Comparison of ENCODE assay signal across 27 mouse cellular contexts in genomic region chr8:48884270-48884669, GRCm38 (mm10).
"Had no signal": no experiment of that assay in that cellular context is flagged by ENCODE, and none has a peak within 500 bp of the region (broad histone marks: within the 10 kb centered on the region; RNA-seq: fewer than 3 reads in every experiment).

No protein-coding gene starts in this region.

- DNase-seq: cerebellum, adult 2 months; cerebellum, adult 8-10 months; cerebellum, adult 9-10 months; cerebellum, adult 9-11 months; cerebellum, postnatal 10 days; cerebellum, postnatal 14 days; cerebellum, postnatal 25 days; cerebellum, postnatal 36 days; embryo, embryonic 11 days; forebrain, postnatal 0 days; gastrocnemius, adult 2 months; gastrocnemius, postnatal 10 days; gastrocnemius, postnatal 14 days; gastrocnemius, postnatal 25 days; gastrocnemius, postnatal 36 days; heart, adult 18-20 months had no signal

- H3K27me3 ChIP-seq: embryonic facial prominence, embryonic 12.5 days; embryonic facial prominence, embryonic 13.5 days; embryonic facial prominence, embryonic 15.5 days; forebrain, embryonic 12.5 days; forebrain, embryonic 13.5 days; forebrain, embryonic 15.5 days had no signal

- H3K4me3 ChIP-seq: embryonic facial prominence, embryonic 10.5 days; embryonic facial prominence, embryonic 12.5 days; embryonic facial prominence, embryonic 13.5 days; embryonic facial prominence, embryonic 15.5 days; erythroblast, embryonic 14.5 days; forebrain, embryonic 10.5 days; forebrain, embryonic 12.5 days; forebrain, embryonic 13.5 days; forebrain, embryonic 15.5 days; gastrocnemius, adult 2 months had no signal

- ATAC-seq: forebrain, embryonic 13.5 days; forebrain, embryonic 14.5 days; forebrain, embryonic 15.5 days; forebrain, embryonic 16.5 days; forebrain, postnatal 0 days had no signal

- H3K4me2 ChIP-seq: embryonic facial prominence, embryonic 12.5 days; embryonic facial prominence, embryonic 13.5 days; embryonic facial prominence, embryonic 15.5 days; forebrain, embryonic 12.5 days; forebrain, embryonic 13.5 days; forebrain, embryonic 15.5 days had no signal

- H3K4me1 ChIP-seq: embryonic facial prominence, embryonic 10.5 days; embryonic facial prominence, embryonic 12.5 days; embryonic facial prominence, embryonic 13.5 days; embryonic facial prominence, embryonic 15.5 days; forebrain, embryonic 10.5 days; forebrain, embryonic 12.5 days; forebrain, embryonic 13.5 days had no signal

- H3K27ac ChIP-seq: embryonic facial prominence, embryonic 10.5 days; embryonic facial prominence, embryonic 12.5 days; embryonic facial prominence, embryonic 13.5 days; embryonic facial prominence, embryonic 15.5 days; forebrain, embryonic 10.5 days; forebrain, embryonic 12.5 days; forebrain, embryonic 13.5 days; forebrain, embryonic 15.5 days; gastrocnemius, adult 2 months had no signal

- H3K9me3 ChIP-seq: embryonic facial prominence, embryonic 10.5 days; embryonic facial prominence, embryonic 12.5 days; embryonic facial prominence, embryonic 13.5 days; embryonic facial prominence, embryonic 15.5 days; forebrain, embryonic 10.5 days; forebrain, embryonic 12.5 days; forebrain, embryonic 13.5 days; forebrain, embryonic 15.5 days had no signal

- H3K36me3 ChIP-seq: embryonic facial prominence, embryonic 10.5 days; embryonic facial prominence, embryonic 12.5 days; embryonic facial prominence, embryonic 13.5 days; embryonic facial prominence, embryonic 15.5 days; forebrain, embryonic 10.5 days; forebrain, embryonic 12.5 days; forebrain, embryonic 15.5 days had no signal

- H3K9ac ChIP-seq: embryonic facial prominence, embryonic 12.5 days; embryonic facial prominence, embryonic 13.5 days; embryonic facial prominence, embryonic 15.5 days; forebrain, embryonic 12.5 days; forebrain, embryonic 13.5 days; forebrain, embryonic 15.5 days; forebrain, postnatal 0 days had no signal
